Mouse (Mus musculus) kidney, adult 18-20 months (tissue): ENCODE measurements around the gene Esyt2.
"Not testable (repeated sequence)": the region's sequence is repeated elsewhere in the genome, so short reads cannot be mapped to it uniquely, and the experiment has no call there.

Experiments used
- DNase-seq: peaks from one replicate; pipeline ENCODE4 v3.0.0; 2021

Gene Esyt2

DNA sequence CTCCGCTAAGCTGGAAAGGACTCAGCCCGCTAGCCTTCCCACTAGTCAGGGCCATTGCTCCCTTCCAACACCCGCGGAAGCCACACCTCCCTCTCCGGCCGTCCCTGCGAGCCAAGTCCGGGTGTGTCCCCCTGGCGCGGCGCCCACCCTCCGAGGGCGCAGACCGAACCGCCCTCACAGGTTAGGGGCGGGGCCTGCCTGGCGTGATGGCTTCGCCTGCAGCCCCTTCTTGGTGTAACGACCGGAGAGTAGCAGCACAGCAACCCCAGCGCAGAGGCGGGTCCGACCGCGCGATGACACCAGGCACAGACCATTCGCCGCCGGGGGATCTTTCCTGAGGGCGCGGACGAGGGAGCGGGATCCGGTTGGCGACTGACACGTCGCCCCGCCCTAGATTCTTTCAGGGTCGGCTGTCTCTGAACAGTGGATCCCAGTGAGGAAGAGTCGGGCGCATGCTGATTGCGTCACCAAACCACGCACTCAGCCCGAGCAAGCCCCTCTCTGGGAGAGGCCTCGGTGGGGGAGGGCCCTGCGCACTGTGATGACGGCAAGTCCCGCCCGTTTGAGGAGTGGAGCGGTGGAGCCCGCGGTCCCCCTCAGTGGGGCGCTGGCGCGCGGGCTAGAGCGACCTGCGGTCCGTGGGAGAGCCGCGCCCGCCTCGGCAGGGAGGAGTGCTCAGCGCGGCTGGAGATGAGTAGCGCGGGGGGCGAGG, at the start of gene Esyt2:
Esyt2 (plus strand) TSS at position 544 of the 712 bp plus-strand sequence.
- DNase-seq, result peak; percentile 99

DNA sequence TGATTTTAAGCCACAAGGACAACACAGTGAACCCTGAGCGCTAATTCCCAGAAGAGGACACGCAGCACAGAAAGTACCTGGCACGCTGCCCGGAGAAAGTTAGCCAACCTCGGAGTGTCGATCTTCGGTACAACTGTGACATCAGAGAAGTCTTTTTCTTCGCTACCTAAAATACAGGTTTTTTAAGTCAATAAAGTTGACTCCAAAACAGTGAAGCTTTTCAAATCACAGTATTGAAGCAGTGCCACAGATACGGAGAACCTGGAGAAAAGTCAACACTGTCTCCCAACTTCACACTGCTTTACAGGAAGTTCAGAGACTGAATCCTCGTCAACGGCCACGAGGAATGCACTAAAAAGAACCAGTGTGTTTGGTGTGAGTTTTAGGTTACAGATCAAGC, 49.4 kb upstream of the Esyt2 start:
- DNase-seq, result peak; percentile 90

DNA sequence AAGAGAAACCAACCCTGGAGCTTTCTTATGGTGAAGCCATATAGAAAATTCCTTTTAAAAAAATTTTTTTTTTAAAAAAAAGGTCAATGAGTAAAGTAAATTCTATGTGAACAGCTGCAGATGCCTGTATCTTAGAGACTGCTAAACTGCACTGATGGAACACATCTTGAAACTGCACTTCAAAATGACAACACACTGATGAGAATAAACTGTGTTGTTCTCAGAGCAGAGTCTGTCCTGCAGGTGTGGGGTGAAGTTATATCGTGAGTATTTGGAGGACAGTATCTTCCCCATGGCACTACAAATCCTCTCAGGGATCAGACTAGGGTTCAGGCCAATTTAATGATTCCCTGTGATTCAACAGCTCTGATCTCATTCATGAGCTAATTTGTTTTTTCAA, 48.9 kb upstream of the Esyt2 start:
- DNase-seq, result no peak

DNA sequence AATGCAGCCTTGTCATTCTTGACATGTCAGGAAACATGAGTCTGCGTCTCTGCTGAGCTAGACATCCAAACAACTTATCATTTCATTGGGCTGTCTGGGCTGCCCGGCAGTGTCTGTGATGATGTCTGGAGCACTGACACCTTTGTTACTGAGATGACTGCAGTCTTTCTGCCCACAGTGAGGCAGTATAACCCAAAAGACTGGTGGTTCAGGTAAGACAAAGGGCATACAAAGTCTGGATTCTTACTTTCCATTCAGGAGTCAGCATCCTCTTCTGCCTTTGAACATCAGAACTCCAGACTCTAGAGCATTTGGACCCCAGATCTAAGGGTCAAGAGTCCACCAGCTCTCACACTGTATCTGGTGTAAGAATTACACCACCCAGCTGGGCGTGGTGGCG, 45.6 kb upstream of the Esyt2 start:
- no peak for DNase-seq

DNA sequence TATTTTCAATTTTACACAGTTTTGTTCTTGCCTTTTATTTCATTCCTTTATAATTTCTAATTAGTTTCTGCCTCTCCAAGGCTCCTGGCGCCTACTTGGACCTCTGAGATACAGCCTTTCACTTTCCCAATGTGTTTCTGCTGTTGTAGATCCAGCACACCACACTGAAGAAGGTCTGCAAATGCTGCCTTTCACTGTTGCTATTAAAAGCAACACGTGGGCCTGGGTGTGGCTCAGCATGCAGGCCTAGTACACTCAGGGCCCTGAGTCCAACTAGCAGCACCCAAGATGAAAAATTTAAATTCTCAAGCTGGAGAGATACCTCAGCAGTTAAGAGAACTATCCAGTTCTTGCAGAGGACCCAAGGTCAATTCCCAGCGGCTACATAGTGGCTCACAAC, 44.3 kb upstream of the Esyt2 start:
- no peak for DNase-seq

DNA sequence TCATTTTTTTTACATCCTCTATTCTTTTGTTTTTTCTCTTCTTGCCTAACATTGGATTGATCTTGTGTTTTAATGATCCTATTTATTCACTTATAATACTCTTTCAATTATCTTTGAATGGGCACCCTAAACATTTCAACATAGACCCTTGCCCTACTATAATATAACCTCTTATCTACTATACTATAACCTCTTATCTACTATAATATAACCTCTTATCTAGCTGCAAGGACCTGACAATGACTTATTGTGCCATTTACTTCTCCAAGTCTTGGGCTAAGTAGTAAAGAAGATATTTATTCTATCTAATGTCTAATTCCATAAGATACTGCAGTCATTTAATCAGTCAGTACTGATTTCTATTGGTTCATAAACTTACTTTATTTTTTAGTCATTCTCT, 42.6 kb upstream of the Esyt2 start:
- DNase-seq, result no peak

DNA sequence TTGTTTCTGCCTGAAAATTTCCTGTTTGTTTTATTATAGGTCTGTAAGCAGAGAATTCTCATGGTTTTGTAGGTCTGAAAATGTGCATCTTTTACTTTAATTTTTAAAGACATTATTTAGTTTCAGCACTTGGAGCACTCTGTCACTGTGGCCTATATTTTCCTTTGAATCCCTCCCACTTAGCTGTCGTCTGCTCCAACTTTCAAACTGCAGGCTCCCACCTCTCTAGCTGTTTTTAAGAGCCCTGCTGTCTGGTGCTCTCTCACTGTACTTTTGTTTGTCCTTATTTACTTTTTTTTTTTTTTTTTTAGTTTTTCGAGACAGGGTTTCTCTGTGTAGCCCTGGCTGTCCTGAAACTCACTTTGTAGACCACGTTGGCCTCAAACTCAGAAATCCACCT, 42.2 kb upstream of the Esyt2 start:
- no peak for DNase-seq

DNA sequence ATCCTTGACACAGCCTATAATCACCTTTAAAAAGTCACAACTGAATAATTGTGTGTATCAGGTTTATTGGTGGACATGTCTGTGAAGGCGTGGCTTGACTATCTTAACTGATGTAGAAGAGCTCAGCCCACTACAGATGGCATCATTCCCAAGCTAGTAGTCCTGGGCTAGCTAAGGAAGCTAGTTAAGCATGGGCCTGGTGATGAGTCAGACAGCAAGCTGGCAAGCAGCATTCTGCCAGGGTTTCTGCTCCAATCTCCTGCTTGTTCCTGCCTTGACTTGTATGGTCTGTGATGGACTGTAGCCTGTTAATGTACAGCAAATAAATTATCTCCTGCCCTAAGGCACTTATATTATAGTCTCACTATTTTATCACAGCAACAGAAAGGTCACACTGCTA, 36.4 kb upstream of the Esyt2 start:
- no peak for DNase-seq

DNA sequence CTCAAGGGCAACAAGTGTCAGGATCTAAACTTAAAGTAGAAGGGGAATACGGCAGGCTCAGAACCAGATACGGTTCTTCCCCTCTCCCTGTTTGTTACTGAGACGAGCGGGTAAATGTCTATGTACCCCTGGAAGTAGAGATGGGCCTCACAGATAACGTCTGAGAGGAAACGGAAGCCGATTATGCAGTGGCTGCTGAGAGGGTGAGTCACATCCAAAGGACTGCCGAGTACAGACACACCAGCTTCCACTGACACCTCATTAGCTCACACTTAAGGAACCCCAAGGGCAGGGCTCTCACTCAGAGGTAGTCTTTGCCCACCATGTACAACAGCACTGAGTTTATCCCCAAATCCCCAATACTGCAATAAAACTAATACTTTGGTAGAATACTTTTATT, 26.3 kb upstream of the Esyt2 start:
- no peak for DNase-seq

DNA sequence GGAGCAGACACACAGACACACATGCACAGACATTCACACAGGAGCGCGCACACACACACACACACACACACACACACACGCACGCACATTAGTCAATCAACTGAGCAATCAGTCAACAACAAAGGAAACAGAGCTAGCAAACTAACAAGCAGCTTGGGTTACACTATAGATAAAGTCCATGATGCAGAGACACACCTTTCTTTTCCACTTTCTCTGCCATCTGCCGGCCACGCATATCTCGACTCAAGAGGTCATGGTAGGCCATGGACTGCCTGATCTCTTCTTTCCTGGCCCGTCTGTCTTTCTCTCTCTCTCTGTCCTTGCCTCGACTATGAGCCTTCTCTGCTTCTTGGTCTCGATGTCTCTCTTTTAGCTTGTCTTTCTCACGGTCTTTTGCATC, 25.4 kb upstream of the Esyt2 start:
- DNase-seq, result no peak

DNA sequence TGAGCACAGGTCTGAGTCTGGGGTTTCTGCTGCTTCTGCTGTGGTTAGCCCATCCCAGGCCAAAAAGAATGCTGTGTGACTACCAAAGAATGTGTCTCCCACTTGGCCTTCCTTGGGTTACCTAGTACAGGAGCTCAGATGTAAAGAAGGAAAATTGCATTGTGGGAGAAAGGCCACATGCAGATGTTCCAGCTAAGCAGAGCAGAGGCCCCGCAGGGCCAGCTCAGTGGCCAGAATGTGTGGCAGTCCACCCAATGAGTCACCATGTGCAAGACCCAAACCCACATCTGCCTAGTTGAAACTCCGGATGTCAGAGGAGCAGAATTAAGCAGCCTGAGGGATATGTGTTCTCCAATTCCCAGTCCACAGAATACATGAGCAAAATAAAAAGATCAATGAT, 22.7 kb upstream of the Esyt2 start:
- no peak for DNase-seq

DNA sequence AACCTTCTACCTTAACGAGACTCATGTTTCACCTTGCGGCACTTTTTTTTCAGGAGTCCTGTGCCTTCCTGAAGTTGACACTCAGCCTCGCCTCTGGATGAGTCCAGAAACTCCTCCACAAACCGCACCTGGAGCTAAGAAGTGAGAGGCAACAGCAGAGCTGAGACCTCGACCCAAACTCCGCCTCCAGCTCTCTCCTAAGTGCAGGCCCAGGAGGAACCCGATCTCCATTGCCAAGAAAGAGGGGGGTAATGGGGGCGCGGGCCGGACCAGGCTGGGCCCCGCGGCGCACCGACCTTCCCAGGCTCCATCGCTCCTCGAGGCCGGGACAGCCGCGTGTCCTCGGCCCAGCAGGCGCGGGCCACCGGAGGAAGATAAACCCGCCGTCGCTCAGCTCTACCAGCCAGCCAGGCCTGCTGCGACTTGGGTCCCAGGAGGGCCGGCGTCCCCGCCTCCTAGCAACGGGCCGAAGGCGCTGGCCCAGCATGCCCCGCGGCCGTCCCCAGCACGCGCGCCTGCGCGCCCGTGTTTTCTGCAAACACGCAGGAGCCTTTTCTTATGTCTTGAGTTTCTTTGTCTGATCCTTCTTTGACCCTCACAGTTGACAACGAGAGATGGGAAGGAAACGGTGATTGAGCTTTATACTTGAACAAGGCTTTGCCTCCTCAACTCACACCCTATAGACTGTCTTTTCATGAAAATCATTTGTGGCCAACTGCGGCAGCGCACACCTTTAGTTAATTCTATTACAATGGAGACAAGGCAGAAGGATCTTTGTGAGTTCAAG, 18.2 kb upstream of the Esyt2 start, which contains the start of gene Wdr60:
Wdr60 (minus strand) TSS at position 468 of the 787 bp plus-strand sequence.
- DNase-seq, result peak; percentile 91

DNA sequence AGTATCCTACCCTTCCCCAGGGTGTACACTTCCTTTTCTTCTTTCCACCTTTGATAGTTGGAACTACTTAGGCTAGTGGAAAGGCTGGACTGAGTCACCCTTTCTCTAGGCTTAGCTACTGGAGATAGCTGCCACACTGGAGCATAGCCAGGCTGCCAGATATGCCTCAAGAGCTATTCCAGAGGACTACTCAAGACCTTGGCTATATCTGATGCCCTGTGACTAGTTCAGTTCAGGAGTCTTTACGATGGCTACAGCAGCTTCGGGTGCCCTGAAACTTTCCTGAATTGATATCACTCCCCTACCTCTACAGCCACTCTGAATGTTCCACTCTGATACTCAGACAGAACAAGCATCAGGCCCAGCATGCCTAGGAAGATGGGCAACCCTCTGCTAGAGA, 16.2 kb upstream of the Esyt2 start:
- DNase-seq, result no peak

DNA sequence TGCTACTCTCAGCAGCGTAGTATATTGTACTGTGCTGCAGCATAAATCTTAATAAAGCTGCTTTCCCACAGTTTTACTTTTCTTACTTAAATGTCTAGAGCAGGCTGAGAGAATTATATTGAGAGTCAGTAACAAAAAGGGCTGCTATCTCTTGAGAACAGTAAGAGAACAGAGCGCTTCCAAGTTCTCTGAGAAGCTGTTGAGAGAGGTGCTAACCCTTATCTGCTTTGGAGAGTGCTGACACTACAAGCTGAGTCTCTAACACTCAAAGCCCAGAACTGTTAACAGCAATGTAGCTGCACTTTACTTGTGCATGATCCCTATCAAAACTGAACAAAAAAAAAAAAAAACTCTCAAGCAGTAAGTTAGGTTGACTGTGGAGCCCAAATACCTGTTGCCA, 15.7 kb upstream of the Esyt2 start:
- no peak for DNase-seq

DNA sequence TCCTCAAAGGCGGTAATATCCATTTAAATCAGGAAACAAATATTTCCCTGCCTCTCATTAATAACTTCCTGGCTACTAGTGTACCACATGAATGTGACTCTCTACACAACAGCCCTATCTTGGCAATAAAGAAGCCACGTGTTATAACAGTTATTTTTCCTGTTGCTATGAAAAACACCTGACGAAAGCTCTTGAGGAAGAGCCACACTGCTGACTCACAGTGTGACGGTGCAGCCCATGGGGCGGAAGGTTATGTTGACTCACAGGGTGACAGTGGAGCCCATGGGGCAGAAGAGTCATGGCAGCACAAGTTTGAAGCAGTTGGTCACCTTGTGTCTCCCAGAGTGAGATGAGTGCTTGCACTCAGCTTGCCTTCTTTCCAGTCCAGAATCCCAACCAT, 11.5 kb upstream of the Esyt2 start:
- DNase-seq, result no peak

DNA sequence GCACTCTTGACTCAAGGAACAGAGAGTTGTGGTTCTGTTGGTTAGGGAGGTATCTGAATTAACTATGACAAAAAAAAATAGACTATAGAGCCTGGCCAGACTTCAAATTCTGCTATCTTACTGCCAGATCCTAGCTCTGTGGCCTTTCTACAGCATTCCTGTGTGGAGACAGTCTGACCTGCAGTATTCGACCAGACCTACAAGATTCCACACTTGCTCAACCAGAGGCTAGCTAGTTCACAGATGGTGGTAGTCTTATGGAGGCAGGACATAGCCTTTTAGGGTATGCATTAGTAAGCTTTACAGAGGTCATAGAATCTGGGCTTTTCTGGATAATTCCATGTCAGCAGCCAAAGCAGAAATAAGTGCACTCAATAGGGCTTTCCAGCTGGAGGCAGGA, 10.5 kb upstream of the Esyt2 start:
- DNase-seq, result no peak

DNA sequence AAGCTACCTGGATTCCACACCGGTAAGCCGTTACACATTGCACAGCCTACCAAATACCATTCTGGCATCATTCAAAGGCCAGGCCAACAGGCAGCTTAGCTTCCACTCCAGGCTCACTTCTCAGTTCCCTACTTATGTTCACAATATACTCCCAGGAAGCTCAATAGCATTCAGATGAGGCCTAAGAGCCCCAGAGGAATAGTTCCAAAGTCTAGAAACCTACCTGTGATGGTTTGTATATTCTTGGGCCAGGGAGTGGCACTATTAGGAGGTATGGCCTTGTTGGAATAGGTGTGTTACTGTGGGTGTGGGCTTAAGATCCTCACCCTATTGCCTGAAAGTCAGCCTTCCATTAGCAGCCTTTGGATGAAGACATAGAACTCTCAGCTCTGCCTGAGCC, 9.9 kb upstream of the Esyt2 start:
- DNase-seq, result no peak

DNA sequence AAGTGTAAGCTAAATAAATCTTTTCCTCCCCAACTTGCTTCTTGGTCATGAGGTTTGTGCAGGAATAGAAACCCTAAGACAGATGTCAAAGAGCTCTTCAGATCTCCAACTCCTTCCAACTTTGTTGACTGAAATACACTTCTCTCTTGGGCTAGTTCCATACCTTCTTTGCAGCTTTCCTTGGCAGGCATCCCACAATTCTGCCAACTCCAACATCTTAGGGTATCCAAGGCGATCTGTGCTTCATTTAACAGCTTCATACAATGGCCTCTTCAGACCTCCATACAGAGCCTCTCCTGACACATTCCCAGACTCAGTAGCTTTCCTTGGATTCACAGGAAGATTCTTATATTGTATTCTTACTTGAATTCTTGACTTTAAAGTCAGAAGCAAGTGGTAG, 7.3 kb upstream of the Esyt2 start:
- DNase-seq, result no peak

DNA sequence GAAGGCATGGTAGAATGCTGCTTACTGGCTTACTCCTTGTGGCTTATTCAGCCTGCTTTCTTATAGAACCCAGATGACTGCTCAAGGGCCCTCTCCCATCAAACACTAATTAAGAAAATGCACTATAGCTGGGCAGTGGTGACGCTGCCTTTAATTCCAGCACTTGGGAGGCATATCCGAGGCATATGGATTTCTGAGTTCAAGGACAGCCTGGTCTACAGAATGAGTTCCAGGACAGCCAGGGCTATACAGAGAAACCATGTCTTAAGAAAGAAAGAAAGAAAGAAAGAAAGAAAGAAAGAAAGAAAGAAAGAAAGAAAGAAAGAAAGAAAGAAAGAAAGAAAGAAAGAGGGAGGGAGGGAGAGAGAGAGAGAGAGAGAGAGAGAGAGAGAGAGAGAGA, 5.9 kb upstream of the Esyt2 start, which contains the start of gene Gm11027:
Gm11027 (plus strand) TSS at position 301 of the 400 bp plus-strand sequence.
- not testable (repeated sequence) for DNase-seq

DNA sequence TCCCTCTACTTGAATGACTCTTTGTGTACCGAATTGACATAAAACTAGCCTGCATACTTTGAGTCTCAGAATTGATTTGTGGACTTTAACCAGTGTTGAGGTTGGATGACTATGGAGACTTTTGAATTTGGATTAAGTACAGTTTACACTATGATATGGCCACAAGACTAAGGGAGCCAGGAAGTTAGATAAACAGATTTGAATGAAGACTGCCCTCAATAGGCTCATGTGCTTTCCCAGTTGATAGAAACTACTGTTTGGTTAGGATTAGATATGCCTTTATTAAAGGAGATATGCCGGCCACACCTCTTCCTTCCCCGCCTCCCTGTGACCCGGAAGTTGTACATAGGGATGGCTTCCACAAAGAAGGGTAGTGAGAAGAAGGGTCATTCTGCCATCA, 5.4 kb upstream of the Esyt2 start:
- DNase-seq, result no peak

DNA sequence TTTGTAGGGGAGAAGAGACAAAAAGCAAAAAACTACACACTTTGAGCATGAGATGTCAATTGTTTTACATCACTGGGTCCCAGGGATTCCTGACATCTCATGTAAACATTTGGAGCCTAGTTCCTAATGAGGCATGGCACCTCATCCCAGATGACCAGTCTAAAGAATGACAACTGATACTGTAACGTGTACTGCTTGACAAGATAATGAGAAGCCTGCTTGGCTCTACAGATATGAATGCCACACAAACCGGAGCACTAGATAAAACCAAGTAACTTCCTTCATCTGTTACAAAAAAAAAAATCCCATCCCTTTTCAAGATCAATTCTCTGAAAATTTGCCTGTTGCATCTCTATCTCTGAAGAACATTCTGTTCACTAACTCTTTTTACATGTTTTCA, 4.0 kb upstream of the Esyt2 start:
- DNase-seq, result no peak

DNA sequence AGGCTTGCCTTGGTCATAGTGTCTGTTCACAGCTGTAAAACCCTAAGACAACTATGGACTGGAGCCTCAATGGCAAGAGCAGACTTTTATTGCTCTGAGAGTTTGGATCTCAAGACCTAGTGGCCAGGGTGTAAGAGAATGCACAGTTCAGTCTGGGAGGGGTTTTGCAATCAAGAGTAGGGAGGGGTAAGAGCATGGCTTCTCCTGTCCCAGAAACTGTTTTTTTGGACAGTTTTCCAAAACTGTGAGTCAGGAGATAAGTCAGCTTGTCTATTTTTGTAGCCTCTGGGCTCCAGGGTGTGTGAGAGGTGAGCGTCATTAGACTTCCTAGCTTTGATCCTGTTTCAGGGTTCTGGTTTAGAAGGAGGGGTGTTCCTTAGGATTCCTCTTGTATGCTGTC, 2.5 kb upstream of the Esyt2 start:
- DNase-seq, result no peak

DNA sequence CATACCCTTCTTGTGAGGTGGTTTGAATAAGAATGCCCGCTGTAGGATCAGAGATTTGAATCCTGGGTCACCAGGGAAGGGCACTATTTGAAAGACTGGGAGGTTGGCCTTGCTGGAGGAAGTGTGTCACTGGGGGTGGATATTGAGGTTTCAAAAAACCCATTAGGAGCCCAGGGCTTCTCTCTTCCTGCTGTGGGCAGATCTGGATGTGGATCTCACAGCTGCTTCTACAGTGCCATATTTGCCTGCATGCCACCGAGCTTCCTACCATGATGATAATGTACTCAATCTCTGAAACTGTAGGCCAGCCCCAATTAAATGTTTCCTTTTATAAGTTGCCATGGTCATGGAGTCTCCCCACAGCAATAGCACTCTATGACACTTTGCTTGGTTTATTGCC, 1.8 kb upstream of the Esyt2 start:
- no peak for DNase-seq

DNA sequence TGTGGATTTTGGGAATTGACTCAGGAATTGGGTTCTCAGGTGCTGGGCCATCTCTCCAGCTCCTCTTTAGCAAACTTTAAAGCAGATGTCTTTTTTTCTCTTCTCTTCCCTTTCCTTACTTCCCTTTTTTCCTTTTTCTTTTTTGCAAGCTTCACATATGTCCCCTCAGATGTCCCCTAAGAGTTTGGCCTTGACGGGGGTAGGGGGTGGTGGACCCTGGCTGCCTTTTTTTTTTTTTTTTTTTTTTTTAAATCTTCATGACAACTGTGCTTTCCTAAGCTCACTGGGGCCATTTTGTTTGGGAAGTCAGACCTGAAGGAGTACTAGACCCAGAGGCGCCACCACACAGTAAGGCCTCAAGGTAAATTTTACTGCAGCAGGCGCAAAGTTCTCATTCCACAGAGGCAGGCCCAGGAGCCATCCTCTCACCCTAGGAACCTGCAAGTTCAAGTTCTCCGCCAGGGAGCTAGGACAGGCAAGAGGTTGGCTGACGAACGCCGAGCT, 795 bp upstream of the Esyt2 start:
- no peak for DNase-seq
